Mouse (Mus musculus) liver, postnatal 0 days (tissue): ENCODE measurements around the gene St6galnac6.

ENCODE experiments used
- CTCF ChIP-seq: sonication (generic); IDR thresholded peaks from 2 replicates; pipeline ENCODE4 v1.5.1; 2016; ENCODE audit warnings: antibody characterized with exemption, low read depth
- EP300 ChIP-seq: IDR thresholded peaks from 2 replicates; pipeline ENCODE4 v1.6.1; 2016; ENCODE audit warnings: antibody characterized with exemption, low read depth, mild to moderate bottlenecking

DNA sequence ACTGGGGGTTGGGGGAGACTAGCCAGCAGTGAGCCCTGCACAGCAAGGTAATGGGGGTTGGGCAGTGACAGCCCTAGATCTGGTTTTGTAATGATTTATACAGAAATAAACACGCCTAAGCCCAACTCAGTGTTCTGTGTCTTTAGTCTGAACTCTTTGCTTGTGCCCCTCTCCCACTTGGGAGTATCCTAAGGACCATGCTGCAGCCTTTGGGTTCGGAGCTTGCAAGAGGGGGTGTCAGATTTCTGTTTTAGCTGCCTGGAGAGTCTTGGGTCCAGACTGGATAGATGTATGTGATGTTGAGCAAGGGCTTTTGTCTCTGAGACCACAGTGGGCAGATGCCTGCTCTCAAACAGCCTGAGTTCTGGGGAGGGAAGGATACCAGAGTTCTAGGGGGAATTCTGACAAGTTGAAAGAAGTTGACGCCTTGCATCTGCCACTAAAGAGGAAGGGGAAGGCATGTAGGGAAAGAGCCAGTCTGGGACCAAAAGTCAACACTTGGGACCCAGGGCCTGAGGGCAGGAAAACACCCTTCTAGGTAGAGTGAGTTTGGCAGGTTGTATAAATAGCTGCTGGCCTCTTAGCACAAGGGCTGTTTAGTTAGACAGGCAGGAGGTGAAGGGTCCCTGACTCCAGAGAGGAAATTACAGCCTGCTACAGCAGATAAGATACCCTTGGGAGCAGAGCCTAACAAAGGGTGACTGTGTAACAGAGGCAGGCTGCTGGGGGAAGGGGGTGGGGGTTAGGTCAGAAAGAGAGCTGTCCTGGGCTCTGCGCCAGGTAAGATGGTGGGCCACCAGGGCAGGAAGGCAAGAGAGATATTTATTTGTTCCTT, 21.4 kb downstream of the St6galnac6 start:
- TF ChIP-seq CTCF: no peak
- no peak; the same call in 1 of the 2 replicates for TF ChIP-seq EP300
